Mouse (Mus musculus) ES-E14 (cell line): ENCODE data around the gene Foxp1.

Experiments used
- HCFC1 ChIP-seq: IDR thresholded peaks from 2 replicates; pipeline ENCODE4 v1.6.1; 2012; ENCODE audit warnings: low read length, inconsistent platforms, borderline replicate concordance; ENCODE audit not compliant: insufficient read depth
- ZC3H11A ChIP-seq: IDR thresholded peaks from 2 replicates; pipeline ENCODE4 v1.6.1; 2012; ENCODE audit warnings: low read depth, mild to moderate bottlenecking, inconsistent platforms, low read length, borderline replicate concordance

GRCm38 (mm10) chr6:99070710-99071109 lies 451.8 kb downstream of the Foxp1 start:
- TF ChIP-seq ZC3H11A = no peak
- TF ChIP-seq HCFC1 = no peak
